Mouse (Mus musculus) embryonic fibroblast, embryonic 13.5 days (primary cell): Measurements from ENCODE around the gene Naaa.

Experiments
- CTCF ChIP-seq: IDR thresholded peaks from 2 replicates; pipeline ENCODE4 v1.5.1; 2011; ENCODE audit warnings: mild to moderate bottlenecking, control low read depth, low read length, moderate library complexity, borderline replicate concordance; ENCODE audit not compliant: insufficient read depth
- POLR2A ChIP-seq: IDR thresholded peaks from 2 replicates; pipeline ENCODE4 v1.6.1; 2011; ENCODE audit warnings: low read depth, mild to moderate bottlenecking, control low read depth, low read length, moderate library complexity

- TF ChIP-seq CTCF, result no peak
- no peak for TF ChIP-seq POLR2A
These were observed 38.4 kb downstream of the Naaa start for GRCm38 (mm10) chr5:92239333-92240232.
